9 mouse cellular contexts compared by ENCODE assay signal in the genomic region with DNA sequence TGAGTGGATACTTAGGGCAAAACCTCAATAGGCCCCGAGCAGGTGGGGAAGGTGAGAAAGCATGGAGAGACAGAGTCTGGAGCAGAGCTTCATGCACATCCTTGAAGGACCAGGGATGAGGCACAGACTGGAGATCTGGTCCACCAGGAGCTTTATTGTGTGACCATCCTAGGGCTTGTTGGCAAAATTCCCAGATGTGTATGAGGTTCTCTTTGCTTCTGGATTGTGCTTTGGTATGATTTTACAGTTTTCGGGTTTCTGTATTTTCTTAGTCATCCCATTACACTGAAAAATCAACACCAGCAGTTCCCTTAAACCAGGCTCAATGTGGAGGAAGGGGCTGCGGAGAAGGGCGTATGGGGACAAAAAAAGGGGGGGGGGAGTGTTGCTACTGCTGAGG.
DNase-seq lines count a peak whose midpoint lies in the region; ATAC-seq and TF ChIP-seq lines count a peak whose summit lies in the region.
"Had no signal": no experiment of that assay in that cellular context is flagged by ENCODE, and none has a peak within 500 bp of the region (broad histone marks: within the 10 kb centered on the region; RNA-seq: fewer than 3 reads in every experiment).

No protein-coding gene starts in this region.

- 0 out of 2 replicates have a peak, but pooled peaks cover 8% of the 10 kb centered on the region for H3K4me1 ChIP-seq in kidney, embryonic 16.5 days (ENCODE audit: insufficient read depth, low read length)
- H3K4me1 ChIP-seq in embryonic facial prominence, embryonic 15.5 days, result no peaks in the 10 kb centered on the region
- peaks cover 24% of the 10 kb centered on the region for H3K4me1 ChIP-seq in hindbrain, embryonic 15.5 days (replicated peaks)
- H3K4me1 ChIP-seq in midbrain, postnatal 0 days (ENCODE audit: insufficient read depth, low read length), result peaks cover 14% of the 10 kb centered on the region; the same call in 1 of the 2 replicates

- no peak overlapping the region for H3K9ac ChIP-seq in kidney, embryonic 16.5 days (replicated peaks; ENCODE audit: low read length)
- no peak overlapping the region for H3K9ac ChIP-seq in embryonic facial prominence, embryonic 15.5 days
- H3K9ac ChIP-seq in hindbrain, embryonic 15.5 days, result no peak overlapping the region
- no peak overlapping the region for H3K9ac ChIP-seq in midbrain, postnatal 0 days (replicated peaks; ENCODE audit: low read length, poor library complexity, severe bottlenecking)

- ATAC-seq in kidney, embryonic 16.5 days (ENCODE audit: low FRiP score, low TSS enrichment), result no peak
- no peak for ATAC-seq in embryonic facial prominence, embryonic 15.5 days (ENCODE audit: insufficient number of reproducible peaks, low FRiP score, low TSS enrichment, low read depth)
- peak; percentile 9; the same call in 1 of the 2 replicates for ATAC-seq in hindbrain, embryonic 15.5 days (ENCODE audit: low FRiP score, low read depth)
- 0 out of 2 replicates have a peak, but pooled peaks have one; percentile 9 for ATAC-seq in midbrain, postnatal 0 days (ENCODE audit: low FRiP score)
- no peak for ATAC-seq in CD4-positive, CD25-positive, alpha-beta regulatory T cell, adult 4 months

- no peak for TF ChIP-seq CTCF in midbrain, postnatal 0 days (IDR thresholded peaks at IDR 0.05)

- no peaks in the 10 kb centered on the region for H3K9me3 ChIP-seq in kidney, embryonic 16.5 days (ENCODE audit: low read length)
- no peaks in the 10 kb centered on the region for H3K9me3 ChIP-seq in embryonic facial prominence, embryonic 15.5 days (replicated peaks)
- H3K9me3 ChIP-seq in hindbrain, embryonic 15.5 days, result no peaks in the 10 kb centered on the region
- H3K9me3 ChIP-seq in midbrain, postnatal 0 days (ENCODE audit: low read length), result no peaks in the 10 kb centered on the region

- no peak overlapping the region for H3K27ac ChIP-seq in kidney, embryonic 16.5 days (ENCODE audit: low read length)
- no peak overlapping the region for H3K27ac ChIP-seq in embryonic facial prominence, embryonic 15.5 days (replicated peaks)
- H3K27ac ChIP-seq in hindbrain, embryonic 15.5 days (replicated peaks), result peak overlapping the region; percentile 75
- H3K27ac ChIP-seq in midbrain, postnatal 0 days (ENCODE audit: low read depth, low read length), result peak overlapping the region; percentile 62
- H3K27ac ChIP-seq: heart, adult 2 months had no signal

- peak overlapping the region; percentile 36 for H3K4me2 ChIP-seq in kidney, embryonic 16.5 days (replicated peaks; ENCODE audit: low read depth, low read length)
- 0 out of 2 replicates have a peak overlapping the region, but pooled peaks have one; percentile 3 for H3K4me2 ChIP-seq in embryonic facial prominence, embryonic 15.5 days (replicated peaks)
- peak overlapping the region; percentile 45 for H3K4me2 ChIP-seq in hindbrain, embryonic 15.5 days
- H3K4me2 ChIP-seq in midbrain, postnatal 0 days (ENCODE audit: low read depth, low read length, poor library complexity, severe bottlenecking), result peak overlapping the region; percentile 38; the same call in 1 of the 2 replicates

- intact Hi-C loops in gastrocnemius, postnatal 14 days (cut with DNase I; ENCODE audit: low total_unique reads), result no loop called here

- no peaks in the 10 kb centered on the region for H3K36me3 ChIP-seq in kidney, embryonic 16.5 days (ENCODE audit: insufficient read depth, low read length)
- no peaks in the 10 kb centered on the region for H3K36me3 ChIP-seq in embryonic facial prominence, embryonic 15.5 days
- no peaks in the 10 kb centered on the region for H3K36me3 ChIP-seq in hindbrain, embryonic 15.5 days
- no peaks in the 10 kb centered on the region for H3K36me3 ChIP-seq in midbrain, postnatal 0 days (ENCODE audit: insufficient read depth, low read length)

- 33% methylated on average over 4 of the region's 4 CpGs for WGBS in kidney, embryonic 16.5 days
- WGBS in embryonic facial prominence, embryonic 15.5 days, result 31% methylated on average over 4 of the region's 4 CpGs
- WGBS in hindbrain, embryonic 15.5 days, result 20% methylated on average over 4 of the region's 4 CpGs
- WGBS in midbrain, postnatal 0 days, result 21% methylated on average over 4 of the region's 4 CpGs

- H3K4me3 ChIP-seq in kidney, embryonic 16.5 days (ENCODE audit: low read length), result no peak overlapping the region
- no peak overlapping the region for H3K4me3 ChIP-seq in embryonic facial prominence, embryonic 15.5 days (replicated peaks)
- H3K4me3 ChIP-seq in hindbrain, embryonic 15.5 days, result no peak overlapping the region
- no peak overlapping the region for H3K4me3 ChIP-seq in midbrain, postnatal 0 days (ENCODE audit: low read depth, low read length)
- H3K4me3 ChIP-seq: heart, adult 2 months had no signal

- DNase-seq in kidney, adult 8-10 months, result no peak
- no peak for DNase-seq in midbrain, postnatal 0 days (ENCODE audit: low spot score)
- no peak for DNase-seq in spleen, postnatal 14 days (ENCODE audit: low spot score in 2 of 2)
- DNase-seq in gastrocnemius, postnatal 14 days, result no peak
- DNase-seq: heart, adult 2 months had no signal

- no peaks in the 10 kb centered on the region for H3K27me3 ChIP-seq in kidney, embryonic 16.5 days (ENCODE audit: insufficient read depth, low read length)
- H3K27me3 ChIP-seq in embryonic facial prominence, embryonic 15.5 days, result no peaks in the 10 kb centered on the region
- H3K27me3 ChIP-seq in hindbrain, embryonic 15.5 days, result peaks cover 35% of the 10 kb centered on the region
- no peaks in the 10 kb centered on the region for H3K27me3 ChIP-seq in midbrain, postnatal 0 days (ENCODE audit: insufficient read depth, low read length)

Comparison
In these comparisons a context has a peak if more than half of its experiments do, and no peak if none do; other contexts are left out.
1. ATAC-seq: peak in hindbrain, embryonic 15.5 days (single experiment) and midbrain, postnatal 0 days (single experiment); none in kidney, embryonic 16.5 days (single experiment), embryonic facial prominence, embryonic 15.5 days (single experiment) and CD4-positive, CD25-positive, alpha-beta regulatory T cell, adult 4 months (single experiment).
2. H3K27ac ChIP-seq: peak in hindbrain, embryonic 15.5 days (single experiment) and midbrain, postnatal 0 days (single experiment); none in kidney, embryonic 16.5 days (single experiment) and embryonic facial prominence, embryonic 15.5 days (single experiment).
3. Peak in every context shown above with its lines, with median percentiles within 50 percentile points of each other: H3K4me2 ChIP-seq.